Comparison of ENCODE assay signal across 19 mouse cellular contexts in the genomic region with DNA sequence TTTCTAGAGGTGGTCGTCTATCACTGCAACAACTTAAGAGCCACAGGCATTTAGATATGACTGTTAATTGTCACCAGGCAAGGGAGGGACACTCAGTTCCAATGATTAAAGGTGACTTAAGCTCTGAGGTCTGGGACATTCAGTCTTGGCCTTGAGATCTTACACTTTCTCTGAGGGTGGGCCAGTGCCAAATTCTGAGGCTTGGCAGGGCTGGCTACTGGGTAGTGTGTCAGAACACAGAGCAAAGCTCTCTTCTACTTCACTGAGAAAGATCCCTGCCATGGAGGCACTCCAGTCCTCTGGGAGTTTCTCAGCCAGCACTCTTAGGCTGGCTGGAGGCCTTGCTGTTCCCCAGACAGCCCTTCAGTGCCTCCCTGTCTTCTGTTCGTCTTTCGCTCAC. TPM values are rescaled to one million over a fixed set of nuclear protein-coding genes. Genes with fewer than 3 reads are reported as not detected.
DNase-seq lines count a peak whose midpoint lies in the region; ATAC-seq and TF ChIP-seq lines count a peak whose summit lies in the region.
"Had no signal": no experiment of that assay in that cellular context is flagged by ENCODE, and none has a peak within 500 bp of the region (broad histone marks: within the 10 kb centered on the region; RNA-seq: fewer than 3 reads in every experiment).

No protein-coding gene starts in this region.

- DNase-seq in cerebellum, postnatal 14 days = peak; percentile 17 to 26
- peak; percentile 9 for DNase-seq in kidney, adult 2 months
- no peak for DNase-seq in kidney, adult 8-10 months
- peak; percentile 73 for DNase-seq in adrenal gland, postnatal 14 days
- peak; percentile 81 for DNase-seq in gastrocnemius, postnatal 25 days
- no peak for DNase-seq in kidney, postnatal 4 days
- DNase-seq: cerebellum, adult 9-10 months; layer of hippocampus, adult 9-11 months; lung, postnatal 4 days; thymus, adult 18-20 months had no signal

- no peaks in the 10 kb centered on the region for H3K4me1 ChIP-seq in kidney, adult 2 months (ENCODE audit: control insufficient read depth, insufficient read depth, low read length)
- H3K4me1 ChIP-seq: midbrain, embryonic 15.5 days; neural tube, embryonic 13.5 days had no signal

- TF ChIP-seq POLR2A in kidney, adult 2 months (IDR thresholded peaks at IDR 0.05; ENCODE audit: low read depth, low read length) = no peak

- H3K27me3 ChIP-seq in kidney, adult 2 months (replicated peaks; ENCODE audit: control insufficient read depth, insufficient read depth, low read length) = no peaks in the 10 kb centered on the region
- H3K27me3 ChIP-seq: midbrain, embryonic 15.5 days; neural tube, embryonic 13.5 days had no signal

- WGBS in kidney, adult 2 months = 80% methylated on average over 3 of the region's 3 CpGs

- no peaks in the 10 kb centered on the region for H3K36me3 ChIP-seq in kidney, adult 2 months (ENCODE audit: control insufficient read depth, insufficient read depth, low read length)
- H3K36me3 ChIP-seq: midbrain, embryonic 15.5 days; neural tube, embryonic 13.5 days had no signal

- no peak overlapping the region for H3K4me3 ChIP-seq in kidney, adult 2 months (ENCODE audit: insufficient read depth, low read depth, low read length)
- H3K4me3 ChIP-seq: midbrain, embryonic 15.5 days; neural tube, embryonic 13.5 days had no signal

- TF ChIP-seq CTCF in kidney, adult 2 months (conservative IDR thresholded peaks at IDR 0.05; ENCODE audit: insufficient read depth, insufficient read length, low read depth, low read length) = no peak

- H3K27ac ChIP-seq in kidney, adult 2 months (ENCODE audit: insufficient read depth, low read depth, low read length) = no peak overlapping the region
- H3K27ac ChIP-seq: kidney, postnatal 0 days; midbrain, embryonic 15.5 days; neural tube, embryonic 13.5 days had no signal

- no peak for ATAC-seq in cerebellum, adult (ENCODE audit: insufficient number of reproducible peaks, low FRiP score, low TSS enrichment)
- no peak for ATAC-seq in CD4-positive, CD25-positive, alpha-beta regulatory T cell, adult 4 months
- ATAC-seq: midbrain, embryonic 15.5 days had no signal

RNA-seq across cellular contexts. Expression of a gene that starts 55.6 kb away (rescaled TPM):
- not detected in 2 replicates for polyA plus RNA-seq in kidney, adult 2 months (2012; rRNA removed)
- total RNA-seq in adrenal gland, postnatal 14 days (2021) = not detected in 2 replicates
- not detected for total RNA-seq in gastrocnemius, postnatal 25 days (2021)
- polyA plus RNA-seq in CD4-positive, CD25-positive, alpha-beta regulatory T cell, adult 4 months (2017; shearing (Covaris generic)) = not detected
- polyA plus RNA-seq: brain, embryonic 14.5 days; heart, postnatal 0 days; kidney, postnatal 0 days; limb, embryonic 11.5 days; liver, embryonic 16.5 days; midbrain, embryonic 15.5 days; neural tube, embryonic 13.5 days had no signal

Comparison
In these comparisons a context has a peak if more than half of its experiments do, and no peak if none do; other contexts are left out.
1. DNase-seq: peak in cerebellum, postnatal 14 days (2 of 2), kidney, adult 2 months (single experiment), adrenal gland, postnatal 14 days (single experiment) and gastrocnemius, postnatal 25 days (single experiment); none in kidney, adult 8-10 months (0 of 2) and kidney, postnatal 4 days (0 of 2).